Mouse (Mus musculus): ENCODE measurements around the gene Six5.

GRCm38 (mm10) chr7:19107436-19107835 is 13.0 kb downstream of the Six5 start:
- TF ChIP-seq CTCF (conservative IDR thresholded peaks at IDR 0.05; ENCODE audit: insufficient read depth, insufficient read length, low read depth, low read length) (no peak), POLR2A (IDR thresholded peaks at IDR 0.05; ENCODE audit: low read depth, low read length) (no peak)

Measured in kidney, adult 2 months (tissue).